Mouse (Mus musculus): Measurements from ENCODE around the gene Tmprss11c. TPM values are rescaled to one million over a fixed set of nuclear protein-coding genes. Genes with fewer than 3 reads are reported as not detected.
"Not testable (repeated sequence)": the region's sequence is repeated elsewhere in the genome, so short reads cannot be mapped to it uniquely, and the experiment has no call there.

Gene Tmprss11c
- not detected in 2 replicates for polyA plus RNA-seq (2012; rRNA removed)
- not detected in 2 replicates for polyA plus RNA-seq (2014; fragmentation: Nextera tagmentation; extraction: Ambion mirVana)

DNA sequence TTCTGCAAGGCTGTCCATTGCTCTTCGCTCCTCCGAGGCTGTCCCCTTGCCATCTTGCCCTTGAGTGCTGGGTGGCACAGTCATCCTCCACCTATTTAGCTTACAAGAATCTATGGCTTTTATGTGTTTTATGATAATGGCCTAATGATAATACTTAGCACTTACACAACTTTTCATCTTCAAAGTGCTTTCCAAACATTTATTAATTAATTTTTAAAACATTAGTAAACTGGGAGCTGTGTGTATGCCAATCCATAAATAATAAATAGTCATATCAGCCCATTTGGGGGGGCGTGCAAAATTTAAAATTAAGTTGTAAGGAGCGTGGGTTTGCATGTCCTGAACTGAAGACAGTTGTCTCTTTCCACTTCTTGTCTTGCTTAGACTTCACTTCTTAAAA lies at the start of gene Tmprss11c:
Gene Tmprss11c, minus strand, starts transcription at position 101 of the 400 bp plus-strand sequence.
- ATAC-seq (ENCODE audit: low FRiP score, low read depth) = no peak
- 70% methylated on average over 4 of the region's 4 CpGs for WGBS
- Histone ChIP-seq H3K4me1 (ENCODE audit: control insufficient read depth, insufficient read depth, low read length) (no peaks in the 10 kb centered on the region), H3K4me2 (replicated peaks; ENCODE audit: low read depth, low read length, severe bottlenecking) (no peak within 1 kb of the TSS), H3K36me3 (ENCODE audit: control insufficient read depth, insufficient read depth, low read length) (no peaks in the 10 kb centered on the region), H3K9ac (ENCODE audit: low read depth, low read length, severe bottlenecking) (no peak within 1 kb of the TSS), H3K27me3 (ENCODE audit: control insufficient read depth, insufficient read depth, low read length) (no peaks in the 10 kb centered on the region), H3K27ac (replicated peaks; ENCODE audit: low read depth, low read length) (no peak within 1 kb of the TSS), H3K9me3 (ENCODE audit: control insufficient read depth, low read length) (no peaks in the 10 kb centered on the region), H3K4me3 (replicated peaks; ENCODE audit: low read length) (no peak within 1 kb of the TSS)
- no peak for TF ChIP-seq POLR2A (IDR thresholded peaks at IDR 0.05; ENCODE audit: borderline replicate concordance, extremely low read depth, insufficient read depth, insufficient read length)
- DNase-seq (ENCODE audit: low spot score) = no peak

DNA sequence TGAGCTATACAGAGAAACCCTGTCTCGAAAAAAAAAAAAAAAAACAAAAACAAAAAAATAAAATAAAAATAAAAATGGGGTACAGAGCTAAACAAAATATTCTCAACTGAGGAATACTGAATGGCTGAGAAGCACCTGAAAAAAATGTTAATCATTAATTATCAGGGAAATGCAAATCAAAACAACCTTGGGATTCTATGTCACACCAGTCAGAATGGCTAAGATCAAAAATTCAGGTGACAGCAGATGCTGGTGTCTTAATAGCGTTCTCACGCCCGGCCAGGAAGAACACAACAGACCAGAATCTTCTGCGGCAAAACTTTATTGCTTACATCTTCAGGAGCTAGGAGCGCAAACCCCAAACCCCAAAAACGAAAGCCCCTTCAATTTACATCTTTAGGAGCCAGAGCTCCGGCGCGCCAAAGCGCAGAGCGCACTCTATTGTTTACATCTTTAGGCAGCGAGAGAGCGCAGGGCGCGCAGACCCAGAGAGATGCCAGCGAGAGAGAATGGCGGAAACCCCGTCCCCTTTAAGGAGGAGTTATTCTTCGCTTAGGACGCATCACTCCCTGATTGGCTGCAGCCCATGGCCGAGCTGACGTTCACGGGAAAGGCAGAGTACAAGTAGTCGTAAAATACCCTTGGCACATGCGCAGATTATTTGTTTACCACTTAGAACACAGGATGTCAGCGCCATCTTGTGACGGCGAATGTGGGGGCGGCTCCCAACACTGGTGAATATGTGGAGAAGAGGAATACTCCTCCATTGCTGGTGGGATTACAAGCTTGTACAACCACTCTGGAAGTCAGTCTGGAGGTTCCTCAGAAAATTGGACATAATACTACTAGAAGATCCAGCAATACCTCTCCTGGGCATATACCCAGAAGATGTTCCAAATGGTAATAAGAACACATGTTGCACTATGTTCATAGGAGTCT lies 29.2 kb upstream of the Tmprss11c start:
- ATAC-seq (ENCODE audit: low FRiP score, low read depth) = not testable (repeated sequence)

DNA sequence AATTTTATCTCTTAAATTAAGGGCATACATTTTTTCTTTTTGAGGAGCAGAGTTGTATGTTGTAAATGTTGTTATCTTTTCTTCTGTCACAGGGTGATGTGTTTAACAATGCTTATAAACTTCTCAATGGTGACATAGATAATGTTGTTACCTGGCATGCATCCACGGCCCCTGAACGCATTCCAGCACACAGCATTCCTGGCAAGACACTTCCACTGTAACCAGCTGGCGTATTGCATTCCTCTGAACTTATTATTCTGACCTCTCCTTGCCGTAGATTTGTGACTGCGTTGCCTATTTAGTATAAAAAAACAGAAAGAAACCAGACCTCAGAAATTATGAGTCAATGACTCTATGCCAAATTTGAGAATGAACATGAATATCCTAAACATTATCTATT lies 17.0 kb upstream of the Tmprss11c start:
- Histone ChIP-seq H3K27ac (replicated peaks; ENCODE audit: low read depth, low read length) (no peak overlapping the region), H3K4me2 (replicated peaks; ENCODE audit: low read depth, low read length, severe bottlenecking) (no peak overlapping the region), H3K36me3 (ENCODE audit: control insufficient read depth, insufficient read depth, low read length) (no peaks in the 10 kb centered on the region), H3K9me3 (ENCODE audit: control insufficient read depth, low read length) (no peaks in the 10 kb centered on the region), H3K27me3 (ENCODE audit: control insufficient read depth, insufficient read depth, low read length) (no peaks in the 10 kb centered on the region), H3K9ac (ENCODE audit: low read depth, low read length, severe bottlenecking) (no peak overlapping the region), H3K4me3 (replicated peaks; ENCODE audit: low read length) (no peak overlapping the region), H3K4me1 (ENCODE audit: control insufficient read depth, insufficient read depth, low read length) (no peaks in the 10 kb centered on the region)
- WGBS = 63% methylated on average over 5 of the region's 5 CpGs
- ATAC-seq (ENCODE audit: low FRiP score, low read depth) (no peak), DNase-seq (ENCODE audit: low spot score) (no peak)
- TF ChIP-seq POLR2A (IDR thresholded peaks at IDR 0.05; ENCODE audit: borderline replicate concordance, extremely low read depth, insufficient read depth, insufficient read length) = no peak

More for the DNA sequence above, 29.2 kb upstream of the Tmprss11c start:
- not testable (repeated sequence) for H3K9ac ChIP-seq (ENCODE audit: low read depth, low read length, severe bottlenecking); H3K36me3 ChIP-seq (ENCODE audit: control insufficient read depth, insufficient read depth, low read length); H3K27ac ChIP-seq (replicated peaks; ENCODE audit: low read depth, low read length); H3K27me3 ChIP-seq (ENCODE audit: control insufficient read depth, insufficient read depth, low read length); DNase-seq (ENCODE audit: low spot score); H3K4me1 ChIP-seq (ENCODE audit: control insufficient read depth, insufficient read depth, low read length); H3K9me3 ChIP-seq (ENCODE audit: control insufficient read depth, low read length)
- Histone ChIP-seq H3K4me2 (replicated peaks; ENCODE audit: low read depth, low read length, severe bottlenecking) (peak overlapping the region; percentile 33), H3K4me3 (replicated peaks; ENCODE audit: low read length) (peak overlapping the region; percentile 20)
- 51% methylated on average over 27 of the region's 30 CpGs for WGBS

DNA sequence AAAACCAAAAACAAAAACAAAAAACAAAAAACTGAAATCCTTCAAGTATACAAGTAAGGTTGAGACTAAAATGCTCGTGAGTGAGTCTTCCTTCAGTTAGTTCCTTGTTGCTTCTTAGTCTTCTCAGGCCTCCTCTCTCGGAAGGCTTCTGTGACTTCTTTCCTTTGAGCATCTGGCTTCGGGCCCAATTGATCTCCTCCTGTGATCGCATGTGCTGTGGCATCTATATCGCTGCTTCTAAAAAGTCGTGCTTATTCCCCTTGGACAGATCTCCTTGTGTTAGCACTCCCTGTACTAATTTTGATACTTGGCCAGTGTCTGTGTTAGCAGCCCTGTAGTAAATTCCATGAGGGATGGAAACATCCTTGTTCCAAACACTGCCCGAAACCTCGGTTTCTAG lies 14.8 kb upstream of the Tmprss11c start:
- H3K4me2 ChIP-seq (replicated peaks; ENCODE audit: low read depth, low read length, severe bottlenecking) = no peak overlapping the region
- no peak overlapping the region for H3K9ac ChIP-seq (ENCODE audit: low read depth, low read length, severe bottlenecking)
- ATAC-seq (ENCODE audit: low FRiP score, low read depth) (no peak), DNase-seq (ENCODE audit: low spot score) (no peak)
- H3K9me3 ChIP-seq (ENCODE audit: control insufficient read depth, low read length) = no peaks in the 10 kb centered on the region
- H3K36me3 ChIP-seq (ENCODE audit: control insufficient read depth, insufficient read depth, low read length) = no peaks in the 10 kb centered on the region
- no peak overlapping the region for H3K4me3 ChIP-seq (replicated peaks; ENCODE audit: low read length)
- no peaks in the 10 kb centered on the region for H3K27me3 ChIP-seq (ENCODE audit: control insufficient read depth, insufficient read depth, low read length)
- 83% methylated on average over 8 of the region's 8 CpGs for WGBS
- no peak overlapping the region for H3K27ac ChIP-seq (replicated peaks; ENCODE audit: low read depth, low read length)
- TF ChIP-seq POLR2A (IDR thresholded peaks at IDR 0.05; ENCODE audit: borderline replicate concordance, extremely low read depth, insufficient read depth, insufficient read length) = no peak
- H3K4me1 ChIP-seq (ENCODE audit: control insufficient read depth, insufficient read depth, low read length) = no peaks in the 10 kb centered on the region

DNA sequence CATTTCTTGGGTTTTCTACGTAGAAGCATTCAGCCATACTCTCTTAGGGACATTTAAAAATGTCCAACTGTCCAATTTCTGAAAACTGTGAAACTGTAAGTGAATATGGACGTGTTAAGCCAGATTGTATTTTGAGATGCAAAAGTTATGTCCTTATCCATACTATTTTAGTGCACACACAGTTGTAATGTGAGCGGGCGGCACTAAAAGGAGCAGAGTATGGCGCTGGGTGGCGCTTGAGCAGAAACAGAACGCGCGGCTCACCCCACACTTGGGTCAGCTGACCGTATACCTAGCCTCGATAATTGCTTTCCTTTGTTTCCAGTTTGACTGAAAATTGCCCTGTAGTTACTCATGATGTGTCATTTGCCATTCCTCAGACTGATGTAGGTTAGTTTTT lies 42.5 kb downstream of the Tmprss11c start:
- DNase-seq (ENCODE audit: low spot score) (no peak), ATAC-seq (ENCODE audit: low FRiP score, low read depth) (no peak)
- H3K9me3 ChIP-seq (ENCODE audit: control insufficient read depth, low read length) = no peaks in the 10 kb centered on the region
- H3K27me3 ChIP-seq (ENCODE audit: control insufficient read depth, insufficient read depth, low read length) = no peaks in the 10 kb centered on the region
- no peak overlapping the region for H3K9ac ChIP-seq (ENCODE audit: low read depth, low read length, severe bottlenecking)
- no peaks in the 10 kb centered on the region for H3K36me3 ChIP-seq (ENCODE audit: control insufficient read depth, insufficient read depth, low read length)
- H3K4me2 ChIP-seq (replicated peaks; ENCODE audit: low read depth, low read length, severe bottlenecking) = no peak overlapping the region
- TF ChIP-seq POLR2A (IDR thresholded peaks at IDR 0.05; ENCODE audit: borderline replicate concordance, extremely low read depth, insufficient read depth, insufficient read length) = no peak
- no peak overlapping the region for H3K4me3 ChIP-seq (replicated peaks; ENCODE audit: low read length)
- 91% methylated on average over 11 of the region's 11 CpGs for WGBS
- no peak overlapping the region for H3K27ac ChIP-seq (replicated peaks; ENCODE audit: low read depth, low read length)
- no peaks in the 10 kb centered on the region for H3K4me1 ChIP-seq (ENCODE audit: control insufficient read depth, insufficient read depth, low read length)

All from limb, embryonic 14.5 days (tissue).